Mouse (Mus musculus) fat pad, adult 2 months (tissue): ENCODE results near the gene Chp1.
A peak's percentile ranks its signal among the peaks of the same experiment; 100 is the strongest.
"Not testable (repeated sequence)": the region's sequence is repeated elsewhere in the genome, so short reads cannot be mapped to it uniquely, and the experiment has no call there.

Experiments
- DNase-seq: peaks from one replicate; pipeline ENCODE4 v3.0.0-alpha.2; 2011; ENCODE audit warnings: low read depth, low spot score; ENCODE audit errors: extremely low read depth

Chp1 gene

DNA sequence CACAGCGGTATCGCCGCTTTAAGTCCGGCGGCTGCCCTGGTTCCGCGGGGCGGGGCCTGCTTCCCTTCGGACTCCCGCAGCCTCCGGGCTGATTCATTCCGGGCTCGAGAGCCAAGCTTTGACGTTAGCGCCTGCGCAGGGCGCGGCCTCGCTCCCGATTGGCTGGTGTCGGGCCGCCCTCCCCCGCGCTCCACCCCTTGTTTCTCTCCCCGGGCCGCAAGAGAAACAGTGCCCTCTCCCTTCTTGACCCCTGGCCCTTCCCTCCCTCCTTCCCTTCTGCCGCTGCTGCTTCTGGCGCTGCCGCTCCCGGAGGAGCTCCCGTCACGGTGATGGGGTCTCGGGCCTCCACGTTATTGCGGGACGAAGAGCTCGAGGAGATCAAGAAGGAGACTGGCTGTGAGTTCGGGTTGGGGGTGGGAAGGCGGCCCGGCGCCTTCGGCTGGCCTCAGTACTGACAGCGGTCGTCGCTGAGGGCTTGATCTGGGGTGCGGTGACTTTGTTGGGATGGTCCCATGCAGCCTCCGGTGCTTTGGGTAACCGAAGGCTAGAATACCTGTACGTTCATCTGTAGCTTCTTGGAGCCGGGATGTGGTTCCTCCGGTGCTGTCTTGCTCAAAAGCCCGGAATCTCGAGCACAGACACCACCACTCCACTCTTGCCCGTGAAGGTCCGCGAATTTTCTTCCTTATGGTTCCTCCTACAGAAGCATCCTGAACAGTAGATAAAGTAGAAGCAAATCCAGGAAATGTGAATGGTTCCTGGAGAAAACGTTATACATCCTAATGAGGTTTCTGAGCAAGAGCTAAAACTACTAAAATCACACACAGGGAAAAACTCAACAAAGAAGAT is at the start of gene Chp1, which contains the start of gene Exd1:
Gene Chp1 (plus strand): TSS at position 176 of the 849 bp plus-strand sequence.
Gene Exd1 (minus strand): TSS at position 106 of the 849 bp plus-strand sequence.
- peak; percentile 72 for DNase-seq

DNA sequence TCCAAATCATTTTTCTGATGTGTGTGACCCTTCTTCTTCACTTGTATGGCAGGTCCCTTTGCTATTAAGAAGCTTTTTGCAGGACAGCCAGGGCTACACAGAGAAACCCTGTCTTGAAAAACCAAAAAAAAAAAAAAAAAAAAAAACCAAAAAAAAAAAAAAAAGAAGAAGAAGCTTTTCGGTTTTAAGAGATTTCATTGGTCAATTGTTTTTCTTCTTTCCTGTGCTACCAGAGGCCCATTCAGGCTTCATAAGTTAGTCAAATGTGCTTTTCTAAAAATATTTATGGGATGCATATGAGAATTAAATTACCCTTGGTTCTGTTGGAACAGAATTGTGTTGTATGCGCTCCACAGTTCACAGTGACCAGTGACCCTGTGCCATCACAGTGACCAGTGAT is 48.6 kb upstream of the Chp1 start:
- DNase-seq: no peak

DNA sequence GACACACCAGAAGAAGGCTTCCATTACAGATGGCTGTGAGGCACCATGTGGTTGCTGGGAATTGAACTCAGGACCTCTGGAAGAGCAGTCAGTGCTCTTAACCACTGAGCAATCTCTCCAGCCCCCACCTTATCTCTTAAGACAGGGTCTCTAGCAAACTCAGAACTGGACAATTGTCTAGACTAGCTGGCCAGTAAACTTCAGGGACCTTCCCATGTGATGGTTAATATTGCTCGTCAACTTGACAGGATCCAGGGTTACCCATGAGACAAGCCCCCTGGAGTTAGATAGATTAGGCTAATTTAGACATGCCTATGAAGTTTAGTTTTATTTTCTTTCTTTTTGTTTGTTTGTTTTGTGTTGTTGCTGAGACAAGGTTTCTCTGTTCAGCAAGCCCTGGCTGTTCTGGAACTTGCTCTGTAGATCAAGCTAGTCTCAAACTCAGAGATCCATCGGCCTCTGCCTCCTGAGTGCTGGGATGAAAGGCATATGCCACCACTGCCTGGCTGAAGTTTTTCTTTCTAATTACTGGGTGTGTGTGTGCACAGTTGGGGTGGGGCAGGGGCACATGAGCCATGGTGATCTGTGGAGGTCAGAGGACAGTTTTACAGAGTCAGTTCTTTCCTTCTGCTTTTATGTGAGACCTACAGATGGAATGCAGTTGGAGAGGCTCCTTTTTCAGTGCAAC is 46.4 kb upstream of the Chp1 start:
- DNase-seq: no peak

DNA sequence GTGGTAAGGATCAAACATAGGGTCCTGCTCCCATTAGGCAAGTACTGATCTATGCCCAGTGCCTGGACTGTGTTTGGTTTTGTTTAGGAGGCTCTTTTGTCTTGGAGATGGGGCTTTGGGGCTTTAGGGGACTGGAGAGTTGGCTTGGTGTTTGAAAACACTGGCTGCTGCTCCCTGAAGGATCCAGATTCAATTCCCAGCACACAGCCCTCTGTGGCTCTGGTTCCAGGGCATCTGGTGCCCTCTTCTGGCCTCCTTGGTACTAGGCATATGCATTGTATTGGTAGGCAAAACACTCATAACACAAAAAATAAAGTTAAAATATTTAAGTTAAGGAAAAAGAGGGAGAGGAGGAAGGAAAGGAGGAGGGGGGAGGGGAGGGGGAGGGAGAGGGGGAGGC is 40.4 kb upstream of the Chp1 start:
- DNase-seq: no peak

DNA sequence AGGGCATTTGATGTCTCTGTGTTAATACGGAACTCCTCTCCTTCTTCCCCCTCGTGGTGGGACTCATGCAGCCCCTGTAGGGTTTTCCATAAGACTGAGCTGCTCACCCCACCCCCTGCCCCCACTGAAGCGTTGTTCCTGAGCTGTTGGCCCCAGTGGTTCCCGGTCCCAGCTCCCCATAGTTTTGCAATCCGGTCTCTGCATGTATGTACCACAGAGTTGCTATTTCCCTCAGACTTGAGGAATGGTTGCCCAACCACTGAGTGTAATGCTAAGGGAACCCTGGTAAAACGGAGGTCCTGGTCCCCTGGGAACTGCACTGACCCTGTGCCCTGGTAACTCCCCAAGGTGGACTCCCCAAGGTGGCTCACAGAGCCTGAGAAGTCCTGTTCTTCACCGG is 39.0 kb upstream of the Chp1 start:
- not testable (repeated sequence) for DNase-seq

DNA sequence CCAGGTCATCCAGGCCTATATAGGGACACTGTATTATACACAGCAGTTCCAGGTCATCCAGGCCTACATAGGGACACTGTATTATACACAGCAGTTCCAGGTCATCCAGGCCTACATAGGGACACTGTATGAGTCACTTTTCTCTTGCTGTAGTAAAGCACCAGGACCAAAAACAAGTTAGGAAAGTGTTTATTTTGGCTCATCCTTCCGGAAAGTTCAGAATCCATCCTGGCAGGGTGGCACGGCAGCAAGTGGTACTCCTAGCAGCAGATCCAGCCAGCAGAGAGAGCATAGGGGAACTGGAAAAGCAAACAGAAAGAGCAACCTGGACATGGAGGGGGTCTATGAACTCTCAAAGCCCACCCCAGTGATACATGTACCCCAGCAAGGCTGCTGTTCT is 36.6 kb upstream of the Chp1 start:
- DNase-seq: peak; percentile 21

DNA sequence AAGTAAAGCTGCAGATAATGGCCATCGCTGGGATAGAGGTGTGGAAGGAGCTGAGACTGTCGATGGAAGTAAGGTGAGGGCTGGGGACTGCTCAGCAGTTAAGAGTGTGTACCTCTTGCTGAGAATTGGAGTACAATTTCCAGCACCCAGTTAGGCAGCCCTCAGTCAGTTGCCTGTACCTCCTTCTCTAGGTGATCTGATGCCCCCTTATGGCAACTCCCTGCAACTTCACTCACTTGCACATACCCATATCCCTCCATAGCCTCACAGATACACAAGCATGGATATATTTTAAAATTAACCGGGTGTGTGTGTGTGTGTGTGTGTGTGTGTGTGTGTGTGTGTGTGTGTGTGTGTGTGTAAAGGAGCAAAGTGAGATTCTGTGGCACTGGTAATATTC is 35.2 kb upstream of the Chp1 start:
- DNase-seq: no peak

DNA sequence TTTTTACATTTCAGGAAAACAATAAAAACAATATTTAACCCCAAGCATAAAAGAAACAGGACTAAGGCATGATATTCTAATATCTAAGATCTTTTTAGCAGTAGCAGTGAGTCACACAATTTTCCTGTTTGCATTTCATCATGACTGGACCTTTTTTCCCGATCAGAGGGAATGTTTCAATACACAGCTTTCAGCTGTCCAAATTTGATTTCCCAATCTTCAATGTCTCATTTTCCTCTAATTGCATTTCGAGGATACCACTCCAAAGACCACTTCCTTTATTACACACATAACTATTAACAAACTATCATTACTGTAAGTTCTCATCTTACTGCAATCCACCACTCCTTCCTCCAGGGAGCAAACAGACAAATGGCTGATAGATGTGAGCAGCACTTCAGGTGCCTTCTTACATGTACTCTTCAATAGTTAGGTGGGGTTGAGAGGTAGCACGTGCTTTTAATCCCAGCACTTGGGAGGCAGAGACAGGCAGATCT is 33.4 kb upstream of the Chp1 start:
- DNase-seq: no peak

DNA sequence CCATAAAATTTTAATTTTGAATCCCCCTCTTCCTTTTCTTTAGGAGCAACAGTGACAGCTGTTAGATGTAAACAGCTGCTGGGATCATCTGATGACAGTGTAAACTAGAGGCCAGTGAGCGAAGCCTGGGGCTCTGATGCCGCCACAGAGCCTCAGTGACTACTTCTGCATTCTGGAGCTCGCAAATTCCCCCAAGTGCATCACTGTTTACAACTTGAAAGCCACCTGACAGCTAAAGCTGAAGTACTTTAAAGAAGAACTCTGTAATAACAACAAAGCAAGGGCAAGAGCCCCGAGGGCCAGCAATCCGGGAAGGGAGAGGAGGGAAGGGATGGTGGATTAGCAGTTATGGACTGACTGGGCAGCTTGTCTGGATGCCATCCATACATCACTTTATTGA is 30.7 kb upstream of the Chp1 start:
- no peak for DNase-seq

DNA sequence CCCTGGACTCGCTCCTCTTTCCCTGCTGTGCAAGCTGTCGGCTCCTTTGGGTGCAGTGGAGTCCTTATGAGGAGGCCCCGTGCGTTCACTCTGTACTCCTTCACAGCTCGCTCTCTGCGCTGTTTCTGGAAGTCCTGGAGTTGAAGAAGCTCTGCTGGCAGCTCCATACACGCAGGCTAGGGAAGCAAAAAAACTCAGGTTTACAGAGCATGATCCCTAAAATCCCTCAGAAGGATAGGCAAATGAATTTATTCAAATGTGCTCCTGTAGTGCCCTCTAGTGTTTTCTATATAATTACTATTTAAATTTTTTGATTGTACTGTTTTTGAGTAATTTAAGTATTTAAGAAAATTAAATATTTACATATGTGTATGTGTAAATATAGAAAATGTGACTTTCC is 26.9 kb upstream of the Chp1 start:
- DNase-seq: no peak

DNA sequence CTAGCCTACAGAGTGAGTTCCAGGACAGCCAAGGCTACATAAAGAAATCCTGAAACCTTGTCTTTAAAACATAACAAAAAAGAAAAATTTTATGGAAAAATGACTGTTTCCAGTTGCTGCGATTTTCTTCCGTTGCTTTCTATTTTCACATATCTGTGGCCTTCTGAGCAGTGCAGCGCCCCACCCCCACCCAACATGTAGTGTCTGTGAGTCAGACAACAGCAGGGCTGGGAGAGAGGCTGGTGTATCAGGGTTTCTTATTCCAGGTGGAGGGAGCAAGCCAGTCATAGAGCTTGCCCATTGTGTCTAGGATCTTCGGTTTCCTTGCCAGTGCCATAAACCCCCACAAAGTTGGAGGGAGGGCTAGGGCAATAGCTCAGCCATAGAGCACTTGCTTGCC is 23.7 kb upstream of the Chp1 start:
- DNase-seq: no peak

DNA sequence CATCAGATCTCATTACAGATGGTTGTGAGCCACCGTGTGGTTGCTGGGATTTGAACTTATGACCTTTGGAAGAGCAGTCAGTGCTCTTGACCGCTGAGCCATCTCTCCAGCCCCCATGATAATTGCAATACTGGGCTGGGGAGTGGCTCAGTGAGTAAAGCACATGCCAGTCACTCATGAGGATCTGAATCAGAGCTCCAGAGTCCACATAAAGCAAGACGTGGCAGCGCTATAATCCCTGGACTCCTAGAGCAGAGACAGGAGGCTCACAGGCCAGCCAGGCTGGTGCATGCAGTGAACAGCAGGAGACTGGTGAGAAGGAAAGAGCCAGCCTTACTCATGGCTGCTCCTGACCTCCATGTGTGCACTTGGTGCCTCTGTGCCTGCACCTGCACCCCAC is 22.1 kb upstream of the Chp1 start:
- no peak for DNase-seq

DNA sequence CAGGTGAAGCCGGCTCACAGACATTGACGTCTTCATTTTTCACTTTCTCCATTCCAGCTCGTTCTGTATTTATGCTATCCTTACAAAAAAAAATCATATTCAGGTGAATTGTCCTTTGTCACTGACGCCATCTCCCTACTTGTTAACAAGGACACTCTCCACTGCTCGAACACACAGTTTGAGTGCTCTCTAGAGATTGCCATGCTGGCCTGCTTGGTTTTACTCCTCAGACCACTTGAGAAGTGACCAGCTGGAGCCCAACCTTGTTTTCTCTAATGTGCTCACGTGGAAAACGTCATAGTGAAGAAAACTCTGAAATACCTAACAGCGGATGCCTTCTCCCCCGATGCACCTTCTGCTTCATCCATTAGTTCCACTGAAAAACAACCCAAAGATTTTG is 8.7 kb upstream of the Chp1 start:
- no peak for DNase-seq

DNA sequence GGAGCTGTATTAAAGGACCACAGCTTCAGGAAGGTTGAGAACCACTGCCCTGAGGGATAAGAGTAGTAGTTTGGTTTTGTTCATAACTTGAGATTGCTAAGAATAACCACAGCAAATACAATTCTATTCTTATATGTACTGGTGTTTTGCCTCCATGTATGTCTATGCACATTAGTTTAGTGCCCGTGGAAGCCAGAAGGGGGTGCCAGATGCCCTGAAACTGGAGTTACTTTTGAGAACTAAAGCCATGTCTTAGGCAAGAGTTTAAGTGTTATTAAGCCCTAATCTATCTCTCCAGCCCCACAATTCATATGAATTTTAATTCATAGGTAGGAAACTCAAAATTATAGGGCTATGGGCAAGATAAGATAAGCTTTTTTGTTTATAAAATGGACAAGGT is 5.4 kb upstream of the Chp1 start:
- no peak for DNase-seq

DNA sequence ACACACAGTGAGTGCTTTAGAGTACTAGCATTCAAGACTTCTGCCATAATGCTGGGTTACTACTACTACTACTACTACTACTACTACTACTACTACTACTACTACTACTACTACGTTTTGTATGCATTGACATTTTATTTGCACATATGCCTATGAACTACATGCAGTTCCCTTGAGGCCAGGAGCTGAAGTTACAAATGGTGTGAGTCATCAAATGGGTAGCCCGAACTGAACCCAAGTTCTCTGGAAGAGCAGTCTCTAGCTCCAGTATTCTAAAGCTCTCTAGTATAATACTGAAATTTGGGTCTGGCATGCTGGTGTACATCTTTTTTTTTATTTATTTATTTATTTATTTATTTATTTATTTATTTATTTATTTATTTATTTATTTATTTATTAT is 3.8 kb upstream of the Chp1 start:
- DNase-seq: no peak

DNA sequence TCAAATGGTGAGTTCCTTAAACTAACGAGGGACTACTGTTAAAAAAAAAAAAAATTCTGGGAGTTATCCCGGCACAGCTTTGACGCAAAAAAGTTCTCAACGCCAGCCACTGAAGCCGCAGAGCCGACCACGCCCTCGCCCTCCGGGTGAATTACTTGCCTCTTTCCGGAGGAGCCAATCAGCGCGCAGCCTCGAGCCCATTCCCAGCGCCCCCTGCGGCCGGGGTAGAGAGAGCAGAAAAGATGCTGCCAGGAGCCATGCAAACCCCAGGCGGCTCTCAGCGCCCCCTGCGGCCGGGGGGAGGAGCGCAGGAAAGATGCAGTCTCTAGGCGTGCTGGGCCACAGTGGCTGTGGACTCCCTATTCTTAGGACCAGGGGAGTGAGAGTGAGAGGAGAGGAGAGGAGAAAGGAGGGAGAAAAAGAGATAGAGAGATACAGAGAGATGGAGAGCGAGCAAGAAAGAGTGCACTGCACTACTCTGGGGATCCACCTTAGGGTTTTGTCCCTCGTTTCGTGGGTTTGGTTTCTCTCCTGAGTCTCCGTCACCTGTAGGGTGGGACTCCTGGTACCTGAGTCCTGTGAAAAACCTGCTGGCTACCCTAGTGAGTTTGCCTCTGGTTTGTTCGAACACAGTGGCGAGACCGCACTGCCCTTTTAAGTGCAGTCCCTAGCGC is 512 bp upstream of the Chp1 start:
- peak; percentile 49 for DNase-seq

DNA sequence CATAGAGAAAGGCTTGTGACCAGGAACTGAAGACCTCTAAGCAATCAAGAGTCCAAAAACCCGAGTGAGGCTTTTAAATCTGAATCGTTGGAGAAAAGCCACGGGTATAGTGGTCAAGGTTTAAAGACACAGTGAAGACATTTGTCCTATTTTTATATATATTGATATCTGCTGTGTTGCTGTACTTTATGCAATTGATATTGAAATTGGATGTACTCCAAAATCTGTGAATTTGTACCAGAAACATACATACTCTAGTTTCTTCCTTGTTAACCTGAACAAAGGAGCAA is 819 bp downstream of the Chp1 start:
- no peak for DNase-seq

DNA sequence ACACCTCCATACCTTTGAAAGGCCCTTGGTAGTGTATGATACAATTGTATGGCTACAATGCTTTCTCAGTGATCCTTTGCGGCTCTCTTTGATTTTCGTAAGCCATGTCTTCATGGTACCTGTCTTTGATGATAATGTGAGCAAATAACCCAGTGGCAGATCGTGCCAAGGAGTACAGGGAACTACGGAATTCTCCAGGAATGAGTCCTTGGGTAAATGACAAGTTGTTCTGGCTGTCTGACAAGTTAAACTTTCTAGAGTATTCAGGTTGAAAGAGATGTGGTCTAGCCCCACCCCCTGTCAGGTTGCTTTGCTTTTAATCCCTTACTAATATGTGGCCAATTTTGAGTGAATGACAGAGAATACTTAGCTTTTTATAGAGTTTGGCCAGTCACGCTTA is 1.2 kb downstream of the Chp1 start:
- DNase-seq: no peak

DNA sequence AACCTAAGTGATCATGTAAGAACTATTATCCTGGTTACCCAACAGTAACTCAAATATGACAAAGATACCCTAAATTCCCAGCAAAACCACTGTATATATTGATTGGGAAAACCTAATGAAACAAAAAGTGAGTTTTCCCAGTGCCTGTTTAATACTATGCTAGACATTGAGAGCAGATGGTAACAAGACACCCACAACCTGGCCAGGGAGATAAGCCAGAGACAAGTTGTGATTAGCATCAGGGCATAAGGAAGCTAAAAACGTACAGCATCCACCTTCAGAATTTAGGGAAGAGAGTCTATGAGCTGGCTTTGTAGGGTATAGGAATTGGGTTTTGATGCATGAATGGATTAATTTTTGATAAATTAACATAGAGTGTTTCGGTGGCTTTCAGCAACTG is 2.2 kb downstream of the Chp1 start:
- DNase-seq: no peak

DNA sequence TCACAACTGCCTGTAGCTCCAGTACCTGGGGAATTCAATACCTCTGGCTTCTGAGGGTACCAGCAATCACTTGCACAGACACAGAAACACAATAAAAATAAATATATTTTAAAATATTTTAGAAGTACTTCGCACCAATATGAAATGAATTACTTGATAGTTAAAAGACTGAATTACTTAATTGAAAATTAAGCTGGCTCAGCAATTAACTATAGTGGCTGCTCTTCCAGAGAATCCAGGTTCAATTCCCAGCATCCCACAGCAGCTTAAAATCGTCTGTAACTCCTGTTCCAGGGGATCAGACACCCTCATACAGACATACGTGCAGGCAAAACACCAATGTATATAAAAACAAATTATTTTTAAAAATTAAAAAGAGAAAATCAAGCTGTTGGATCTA is 10.5 kb downstream of the Chp1 start:
- no peak for DNase-seq

DNA sequence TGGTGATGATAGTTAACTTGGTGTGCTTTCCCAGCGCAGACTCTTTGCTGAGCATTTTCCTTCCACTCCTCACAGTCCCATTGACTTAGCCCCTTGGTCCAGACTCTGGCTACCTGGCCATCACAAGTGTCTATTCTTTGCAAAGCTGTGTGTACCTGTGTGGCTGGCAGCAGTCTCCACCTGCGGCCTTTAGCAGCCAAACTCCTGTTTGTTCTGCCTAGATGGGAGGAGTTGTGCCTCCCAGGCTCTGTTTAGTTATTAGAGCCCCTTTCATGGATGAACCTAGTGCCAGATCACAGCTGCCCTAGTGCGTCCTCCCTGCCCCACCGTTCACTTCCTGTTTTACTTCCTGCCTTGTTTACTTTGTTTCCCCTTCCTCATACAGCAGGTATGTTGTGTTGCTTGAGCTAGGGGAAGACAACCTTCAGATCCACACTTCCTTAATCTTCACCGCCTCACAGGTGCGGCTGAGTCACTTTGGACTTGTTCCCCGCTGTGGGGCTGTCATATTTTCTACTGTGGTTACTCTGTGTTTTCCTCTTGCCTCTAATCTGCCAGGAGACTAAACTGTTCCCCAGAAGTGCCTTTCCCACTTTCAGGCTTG is 11.3 kb downstream of the Chp1 start:
- DNase-seq: no peak

DNA sequence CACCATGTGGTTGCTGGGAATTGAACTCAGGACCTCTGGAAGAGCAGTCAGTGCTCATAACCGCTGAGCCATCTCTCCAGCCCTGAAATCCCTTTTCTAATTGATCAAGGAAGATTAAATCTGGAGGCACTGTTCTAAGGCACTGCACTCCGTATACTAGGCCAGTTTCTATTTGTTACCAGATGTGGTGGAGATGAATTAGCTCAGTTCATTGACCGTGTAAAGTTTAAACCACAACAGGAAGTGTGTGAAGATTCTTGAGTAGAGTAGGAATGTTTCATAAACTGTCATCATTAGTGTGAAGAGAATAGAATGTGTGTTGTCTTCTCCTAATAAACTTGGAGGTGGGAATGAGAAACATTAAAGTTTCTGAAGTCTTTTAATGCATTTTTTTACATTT is 14.3 kb downstream of the Chp1 start:
- DNase-seq: no peak
